Mouse (Mus musculus) testis, postnatal 10 days (tissue): ENCODE results near the gene Atrip.
A peak's percentile ranks its signal among the peaks of the same experiment; 100 is the strongest.

Experiments
- DNase-seq: peaks from one replicate; pipeline ENCODE4 v3.0.0; 2021; ENCODE audit warnings: low spot score

The Atrip gene

GRCm38 (mm10) chr9:109058006-109058765, 15.7 kb downstream of the Atrip start:
- DNase-seq: peak; percentile 35

GRCm38 (mm10) chr9:109057543-109057942, 16.4 kb downstream of the Atrip start:
- DNase-seq: no peak

DNA sequence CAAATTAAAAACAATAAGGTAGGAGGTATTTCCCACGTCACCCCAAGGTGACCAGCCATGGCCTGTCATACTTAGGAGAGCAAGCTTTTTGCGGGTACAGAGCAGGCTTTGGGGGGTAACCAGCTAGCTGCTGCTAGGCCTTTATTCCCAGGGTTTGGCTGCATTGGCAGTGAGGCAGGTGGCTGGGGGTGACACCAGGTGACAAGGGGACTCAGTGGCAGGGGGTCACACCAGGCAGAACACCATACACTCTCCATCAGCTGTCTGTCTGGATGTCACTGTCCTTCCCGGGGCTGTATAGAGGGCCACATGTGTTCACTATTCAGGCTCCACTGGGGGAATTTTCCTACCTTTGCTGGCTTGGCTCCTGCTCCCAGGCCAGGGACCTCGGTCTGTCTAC, 17.0 kb downstream of the Atrip start:
- peak; percentile 39 for DNase-seq

DNA sequence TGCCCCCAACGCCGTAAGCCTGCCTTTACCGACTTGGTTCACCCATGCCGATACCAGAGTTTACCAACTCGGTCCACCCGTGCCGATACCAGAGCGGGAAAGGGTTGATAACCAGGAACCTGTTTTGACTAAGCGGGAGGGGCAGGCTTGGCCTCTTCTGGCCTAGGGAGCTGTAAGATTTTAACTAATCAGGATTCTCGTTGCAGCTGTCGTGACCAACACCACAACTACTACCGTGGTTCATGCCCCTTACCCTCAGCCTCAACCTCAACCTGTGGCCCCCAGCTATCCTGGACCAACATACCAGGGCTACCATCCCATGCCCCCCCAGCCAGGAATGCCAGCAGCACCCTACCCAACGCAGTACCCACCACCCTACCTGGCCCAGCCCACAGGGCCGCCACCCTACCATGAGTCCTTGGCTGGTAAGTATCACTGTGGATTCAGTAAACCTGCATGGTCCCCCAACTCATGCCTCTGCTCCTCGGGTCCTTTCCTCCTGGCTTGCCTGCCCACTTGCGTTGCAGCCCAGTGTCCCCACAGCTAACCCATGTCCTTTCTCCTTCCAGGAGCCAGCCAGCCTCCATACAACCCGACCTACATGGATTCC, 17.7 kb downstream of the Atrip start:
- peak; percentile 42 for DNase-seq

GRCm38 (mm10) chr9:109055271-109056030, 18.5 kb downstream of the Atrip start:
- DNase-seq: peak; percentile 35

- DNase-seq: peak; percentile 44
Measured at GRCm38 (mm10) chr9:109054712-109055111, 19.2 kb downstream of the Atrip start.

DNA sequence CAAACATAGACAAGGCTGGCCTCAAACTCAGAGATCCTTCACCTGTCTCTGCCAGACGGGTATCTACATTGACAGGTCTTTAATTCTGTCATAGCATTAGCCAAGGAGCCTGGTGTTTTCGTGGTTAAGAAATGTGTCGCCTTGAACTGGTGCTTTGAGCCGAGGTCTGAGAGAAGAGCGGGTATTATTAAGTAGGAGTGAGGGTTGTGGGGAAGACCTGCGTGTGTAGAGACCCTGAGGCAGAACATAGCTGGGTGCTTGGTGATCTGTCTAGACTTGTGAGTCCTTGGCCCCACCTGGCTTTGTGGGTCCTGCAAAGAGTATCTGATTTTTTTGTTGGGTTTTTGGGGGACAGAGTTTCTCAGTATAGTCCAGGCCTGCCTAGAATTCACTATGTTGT, 20.1 kb downstream of the Atrip start:
- peak; percentile 29 for DNase-seq

DNA sequence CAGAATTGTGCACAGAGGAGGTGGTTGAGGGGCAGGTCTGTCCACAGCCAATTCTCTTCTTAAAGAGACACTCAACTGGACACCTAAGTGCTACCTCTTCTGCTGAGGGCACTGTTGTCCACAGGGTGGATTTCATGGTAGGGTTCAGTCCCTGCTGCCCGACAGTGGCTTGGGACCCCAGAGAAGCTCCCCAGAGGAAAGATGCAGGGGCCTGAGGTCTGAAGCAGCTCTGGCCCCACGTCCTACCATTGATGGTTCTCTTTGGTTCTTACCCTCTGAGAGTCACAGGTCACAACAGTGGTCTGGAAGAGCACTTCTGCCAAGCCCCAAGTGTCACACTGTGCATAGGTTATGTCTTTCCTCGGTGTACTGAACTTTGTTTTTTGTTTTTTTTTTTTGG, 20.6 kb downstream of the Atrip start:
- DNase-seq: peak; percentile 21

GRCm38 (mm10) chr9:109052490-109053260, 21.2 kb downstream of the Atrip start:
- peak; percentile 36 for DNase-seq

- DNase-seq: peak; percentile 29
Measured at GRCm38 (mm10) chr9:109051651-109052489, 22.1 kb downstream of the Atrip start.

DNA sequence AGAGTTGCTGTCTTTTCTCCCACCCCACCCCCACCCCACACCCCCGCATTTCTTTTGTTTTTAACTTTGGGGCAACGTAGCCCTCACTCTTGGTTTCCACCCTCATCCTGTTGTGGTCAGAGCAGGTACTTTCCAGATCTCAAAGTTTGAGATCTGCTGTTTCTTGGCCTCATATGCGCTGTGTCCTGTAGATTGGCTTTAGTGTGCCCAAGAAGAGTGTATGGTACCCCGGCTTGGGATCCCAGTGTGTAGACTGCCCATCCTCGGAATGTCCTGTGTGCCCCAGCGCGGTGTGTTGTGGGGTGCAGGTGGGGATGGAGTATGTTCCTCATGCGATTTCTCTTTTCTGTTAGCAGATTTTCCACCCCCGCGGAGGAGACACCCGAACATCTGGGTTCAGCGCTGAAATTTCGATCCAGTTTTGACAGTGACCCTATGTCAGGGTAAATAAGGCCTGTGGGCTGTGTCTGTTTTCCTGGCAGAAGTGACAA, 22.9 kb downstream of the Atrip start:
- DNase-seq: no peak

DNA sequence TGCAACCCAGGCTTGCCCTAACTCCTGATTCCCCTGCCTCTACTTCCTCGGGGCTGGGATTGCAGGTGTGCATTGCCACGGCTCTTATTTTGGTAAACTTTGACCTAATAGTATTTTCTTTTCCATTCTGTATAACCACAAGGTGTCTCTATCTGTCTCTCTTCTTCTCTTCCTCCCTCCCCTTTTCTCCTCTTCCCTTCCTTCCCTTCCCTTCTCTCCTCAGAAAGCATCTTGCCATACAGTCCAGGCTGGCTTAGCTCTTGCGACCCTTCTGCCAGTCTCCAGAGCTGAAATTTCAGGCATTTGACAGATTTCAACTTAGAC, 23.3 kb downstream of the Atrip start:
- no peak for DNase-seq

DNA sequence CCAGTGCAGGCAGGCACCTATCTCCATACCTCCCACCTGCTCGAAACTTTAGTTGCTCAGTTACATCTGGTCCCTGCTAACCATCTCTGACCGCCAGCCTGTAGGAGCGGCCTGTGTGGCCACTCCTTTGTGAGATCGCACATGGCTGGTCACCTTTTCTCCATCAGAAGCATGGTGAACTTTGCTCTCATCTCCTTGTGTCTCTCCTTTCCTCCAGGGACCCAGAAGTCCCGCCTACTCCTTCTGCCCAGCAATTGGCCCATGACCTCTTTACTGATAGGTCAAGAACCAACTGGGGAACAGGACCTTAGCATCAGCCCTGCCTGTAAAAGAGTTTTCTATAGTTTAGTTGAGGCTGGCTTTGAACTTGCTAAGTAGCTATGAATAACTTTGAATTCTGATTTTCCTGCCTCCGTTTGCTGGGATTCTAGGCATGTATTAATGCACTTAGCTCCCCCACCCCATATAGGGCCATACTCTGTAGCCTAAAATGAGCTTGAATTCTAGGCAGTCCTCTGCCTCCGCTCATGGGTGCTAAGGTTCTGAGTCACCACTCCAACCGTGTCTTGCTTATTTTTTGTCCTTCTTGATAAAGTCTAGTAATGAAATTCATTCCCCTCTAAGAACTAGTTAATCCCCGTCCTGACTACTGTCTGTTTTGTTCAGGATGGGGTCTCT, 23.8 kb downstream of the Atrip start:
- peak; percentile 32 for DNase-seq

DNA sequence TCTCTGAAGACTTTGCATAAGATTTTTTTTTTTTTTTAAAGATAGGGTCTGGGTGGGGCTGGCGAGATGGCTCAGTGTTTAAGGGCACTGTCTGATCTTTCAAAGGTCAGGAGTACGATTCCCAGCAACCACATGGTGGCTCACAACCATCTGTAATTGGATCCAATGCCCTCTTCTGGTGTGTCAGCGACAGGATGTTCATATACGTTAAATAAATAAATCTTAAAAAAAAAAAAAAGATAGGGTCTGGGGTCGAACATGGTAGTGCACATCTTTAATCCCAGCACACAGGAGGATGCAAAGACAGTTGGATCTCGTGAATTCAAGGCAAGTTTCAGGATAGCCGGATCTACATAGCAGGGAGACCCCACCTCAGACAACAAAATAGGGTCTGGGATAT, 24.6 kb downstream of the Atrip start:
- DNase-seq: no peak

DNA sequence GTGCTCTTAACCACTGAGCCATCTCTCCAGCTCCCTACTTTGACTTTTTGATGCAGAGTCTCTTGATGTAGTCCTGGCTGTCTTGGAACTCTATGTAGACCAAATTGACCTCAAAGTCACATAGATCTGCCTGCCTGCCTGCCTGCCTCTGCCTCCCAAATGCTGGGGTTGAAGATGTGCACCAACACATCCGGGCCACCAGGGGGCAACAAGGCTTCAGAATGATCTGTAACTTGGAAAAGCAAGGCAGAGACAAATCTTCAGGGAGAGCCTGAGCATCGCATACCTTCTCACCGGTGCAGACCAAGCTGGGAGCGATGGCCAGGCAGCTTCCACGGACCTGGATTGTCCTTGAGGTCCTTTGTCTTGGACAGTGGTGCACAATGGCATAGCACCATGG, 27.6 kb downstream of the Atrip start:
- DNase-seq: peak; percentile 69

- DNase-seq: no peak
Measured at GRCm38 (mm10) chr9:109041351-109041750, 32.6 kb downstream of the Atrip start.

DNA sequence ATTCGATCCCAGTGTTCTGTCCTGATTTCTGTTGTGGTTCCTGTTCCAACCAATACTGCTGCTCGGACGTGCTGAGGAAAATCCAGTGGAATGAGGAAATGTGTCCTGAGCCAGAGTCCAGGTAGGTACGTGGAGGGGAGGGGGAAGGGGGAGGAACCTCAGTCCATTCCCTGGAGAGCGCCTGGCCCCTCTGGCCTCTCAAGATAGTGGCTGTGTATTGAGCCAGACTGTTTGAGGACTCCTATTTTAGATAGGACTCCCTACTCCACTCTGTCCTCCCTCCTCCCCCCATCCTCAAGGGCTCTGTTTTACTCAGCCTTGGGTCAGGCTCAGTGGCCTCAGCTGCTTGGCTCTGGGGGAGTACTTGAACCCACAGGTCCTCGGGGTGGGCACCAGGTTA, 33.0 kb downstream of the Atrip start:
- peak; percentile 39 for DNase-seq

DNA sequence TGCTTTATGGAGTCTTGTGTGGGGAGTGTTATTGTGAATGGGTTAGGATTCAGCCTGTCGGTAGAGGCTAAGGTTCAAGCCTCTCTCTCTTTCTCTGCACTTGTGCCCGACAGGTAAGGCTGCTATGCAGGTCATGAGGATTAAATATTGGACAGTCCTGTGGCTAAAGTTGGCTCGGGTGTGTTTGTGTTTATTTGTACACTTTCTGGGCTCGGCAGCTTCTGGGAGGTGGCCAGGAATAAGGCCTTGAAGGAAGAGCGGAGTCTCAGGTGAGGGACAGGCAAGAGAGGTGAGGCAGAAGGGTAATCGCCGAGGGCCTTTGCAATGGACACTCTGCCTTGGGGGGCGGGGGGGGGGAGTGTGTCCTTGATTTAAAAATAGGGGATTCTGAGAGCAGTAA, 33.7 kb downstream of the Atrip start:
- DNase-seq: peak; percentile 31

- peak; percentile 35 for DNase-seq
Measured at GRCm38 (mm10) chr9:109039681-109040080, 34.2 kb downstream of the Atrip start.

- peak; percentile 67 for DNase-seq
Measured at GRCm38 (mm10) chr9:109038901-109039364, 35.0 kb downstream of the Atrip start.
